Mouse (Mus musculus): Measurements from ENCODE around the gene Prkar2b. TPM values are rescaled to one million over a fixed set of nuclear protein-coding genes. Genes with fewer than 3 reads are reported as not detected.

Gene Prkar2b
- polyA plus RNA-seq, 1 experiment from 2014 or later, result 16.3 TPM

- no peaks in the 10 kb centered on the region for H3K4me1 ChIP-seq (replicated peaks; ENCODE audit: control insufficient read depth, insufficient read depth)
- no peaks in the 10 kb centered on the region for H3K27me3 ChIP-seq (ENCODE audit: control insufficient read depth, insufficient read depth, low read length)
- H3K36me3 ChIP-seq (ENCODE audit: control insufficient read depth, insufficient read depth, low read length), result no peaks in the 10 kb centered on the region
- peak; percentile 97 for DNase-seq (ENCODE audit: low spot score)
- ATAC-seq (ENCODE audit: low FRiP score, low TSS enrichment), result peak; percentile 97
- H3K4me2 ChIP-seq (replicated peaks; ENCODE audit: low read depth), result peak within 1 kb of the TSS; percentile 55
- peak within 1 kb of the TSS; percentile 93 for H3K4me3 ChIP-seq (ENCODE audit: low read depth, low read length)
- H3K9ac ChIP-seq (ENCODE audit: low read length), result peak within 1 kb of the TSS; percentile 99
- WGBS, result under 1% methylated on average over 52 of the region's 71 CpGs
- H3K9me3 ChIP-seq (ENCODE audit: control insufficient read depth, low read length), result no peaks in the 10 kb centered on the region
- peak within 1 kb of the TSS; percentile 100 for H3K27ac ChIP-seq (replicated peaks)
- TF ChIP-seq EP300 (optimal IDR thresholded peaks at IDR 0.05) (peak; percentile 58), CTCF (IDR thresholded peaks at IDR 0.05; ENCODE audit: low read depth) (no peak; the same call in 1 of the 2 replicates)
Observed at GRCm38 (mm10) chr12:31949759-31950658, 111.1 kb downstream of the Prkar2b start, which contains the start of gene Hbp1. Gene Hbp1, minus strand, starts transcription at chr12:31950535.

- TF ChIP-seq EP300 (optimal IDR thresholded peaks at IDR 0.05), result peak; percentile 25
- peak; percentile 62 for TF ChIP-seq CTCF (IDR thresholded peaks at IDR 0.05; ENCODE audit: low read depth)
- ATAC-seq (ENCODE audit: low FRiP score, low TSS enrichment), result peak; percentile 80
- no peaks in the 10 kb centered on the region for H3K36me3 ChIP-seq (ENCODE audit: control insufficient read depth, insufficient read depth, low read length)
- peak overlapping the region; percentile 99 for H3K9ac ChIP-seq (ENCODE audit: low read length)
- DNase-seq (ENCODE audit: low spot score), result peak; percentile 98
- peak overlapping the region; percentile 55 for H3K4me2 ChIP-seq (replicated peaks; ENCODE audit: low read depth)
- H3K9me3 ChIP-seq (ENCODE audit: control insufficient read depth, low read length), result no peaks in the 10 kb centered on the region
- H3K27ac ChIP-seq (replicated peaks), result peak overlapping the region; percentile 100
- WGBS, result under 1% methylated on average over 46 of the region's 58 CpGs
- no peaks in the 10 kb centered on the region for H3K4me1 ChIP-seq (replicated peaks; ENCODE audit: control insufficient read depth, insufficient read depth)
- no peaks in the 10 kb centered on the region for H3K27me3 ChIP-seq (ENCODE audit: control insufficient read depth, insufficient read depth, low read length)
- peak overlapping the region; percentile 93 for H3K4me3 ChIP-seq (ENCODE audit: low read depth, low read length)
Observed at GRCm38 (mm10) chr12:31949193-31949741, 111.8 kb downstream of the Prkar2b start.

GRCm38 (mm10) chr12:31948101-31949000 lies 112.7 kb downstream of the Prkar2b start:
- Histone ChIP-seq H3K27ac (replicated peaks) (peak overlapping the region; percentile 100), H3K9ac (ENCODE audit: low read length) (peak overlapping the region; percentile 99), H3K27me3 (ENCODE audit: control insufficient read depth, insufficient read depth, low read length) (no peaks in the 10 kb centered on the region), H3K4me1 (replicated peaks; ENCODE audit: control insufficient read depth, insufficient read depth) (no peaks in the 10 kb centered on the region), H3K4me3 (ENCODE audit: low read depth, low read length) (peak overlapping the region; percentile 93), H3K4me2 (replicated peaks; ENCODE audit: low read depth) (peak overlapping the region; percentile 55), H3K9me3 (ENCODE audit: control insufficient read depth, low read length) (no peaks in the 10 kb centered on the region), H3K36me3 (ENCODE audit: control insufficient read depth, insufficient read depth, low read length) (peaks cover 2% of the 10 kb centered on the region; the same call in 1 of the 2 replicates)
- TF ChIP-seq CTCF (IDR thresholded peaks at IDR 0.05; ENCODE audit: low read depth) (no peak), EP300 (optimal IDR thresholded peaks at IDR 0.05) (no peak)
- ATAC-seq (ENCODE audit: low FRiP score, low TSS enrichment), result no peak
- no peak for DNase-seq (ENCODE audit: low spot score)
- WGBS, result 16% methylated on average over 7 of the region's 7 CpGs

- Histone ChIP-seq H3K9me3 (ENCODE audit: control insufficient read depth, low read length) (no peaks in the 10 kb centered on the region), H3K9ac (ENCODE audit: low read length) (no peak overlapping the region), H3K4me2 (replicated peaks; ENCODE audit: low read depth) (no peak overlapping the region), H3K27ac (replicated peaks) (no peak overlapping the region), H3K4me1 (replicated peaks; ENCODE audit: control insufficient read depth, insufficient read depth) (no peaks in the 10 kb centered on the region), H3K4me3 (ENCODE audit: low read depth, low read length) (no peak overlapping the region), H3K36me3 (ENCODE audit: control insufficient read depth, insufficient read depth, low read length) (peaks cover 6% of the 10 kb centered on the region), H3K27me3 (ENCODE audit: control insufficient read depth, insufficient read depth, low read length) (no peaks in the 10 kb centered on the region)
- ATAC-seq (ENCODE audit: low FRiP score, low TSS enrichment) (no peak), DNase-seq (ENCODE audit: low spot score) (no peak)
- TF ChIP-seq EP300 (optimal IDR thresholded peaks at IDR 0.05) (no peak), CTCF (IDR thresholded peaks at IDR 0.05; ENCODE audit: low read depth) (peak; percentile 60)
- WGBS, result 88% methylated on average over 5 of the region's 5 CpGs
Observed at GRCm38 (mm10) chr12:31947476-31947875, 113.6 kb downstream of the Prkar2b start.

GRCm38 (mm10) chr12:31944405-31944804 lies 116.7 kb downstream of the Prkar2b start:
- TF ChIP-seq CTCF (IDR thresholded peaks at IDR 0.05; ENCODE audit: low read depth) (no peak), EP300 (optimal IDR thresholded peaks at IDR 0.05) (no peak)
- ATAC-seq (ENCODE audit: low FRiP score, low TSS enrichment) (no peak), DNase-seq (ENCODE audit: low spot score) (no peak)
- Histone ChIP-seq H3K27me3 (ENCODE audit: control insufficient read depth, insufficient read depth, low read length) (no peaks in the 10 kb centered on the region), H3K4me2 (replicated peaks; ENCODE audit: low read depth) (no peak overlapping the region), H3K27ac (replicated peaks) (no peak overlapping the region), H3K36me3 (ENCODE audit: control insufficient read depth, insufficient read depth, low read length) (peaks cover 12% of the 10 kb centered on the region), H3K4me3 (ENCODE audit: low read depth, low read length) (no peak overlapping the region), H3K9me3 (ENCODE audit: control insufficient read depth, low read length) (no peaks in the 10 kb centered on the region), H3K4me1 (replicated peaks; ENCODE audit: control insufficient read depth, insufficient read depth) (no peaks in the 10 kb centered on the region), H3K9ac (ENCODE audit: low read length) (no peak overlapping the region)
- 84% methylated on average over 2 of the region's 2 CpGs for WGBS
